Mouse (Mus musculus) CH12.LX (cell line): Measurements from ENCODE around the gene Adnp. TPM values are rescaled to one million over a fixed set of nuclear protein-coding genes. Genes with fewer than 3 reads are reported as not detected.

Source experiments
- DNase-seq: peaks from one replicate; pipeline ENCODE4 v3.0.0-alpha.2; 2013; ENCODE audit errors: extremely low read depth
- H3K27ac ChIP-seq: 2 replicates; pipeline ENCODE4 v1.5.1; 2012; ENCODE audit warnings: low read depth, mild to moderate bottlenecking, control low read depth, moderate library complexity; ENCODE audit not compliant: insufficient read depth
- H3K27me3 ChIP-seq: replicated peaks from 2 replicates; pipeline ENCODE3; 2012; ENCODE audit warnings: inconsistent platforms
- H3K36me3 ChIP-seq, 2 experiments: replicated peaks in 1 of 2; 2 replicates each; pipeline versions ENCODE3 to v1.6.1; 2012; ENCODE audit warnings: inconsistent platforms in 1 of 2, low read length in 1 of 2, mild to moderate bottlenecking in 1 of 2, mixed read lengths in 1 of 2, moderate library complexity in 1 of 2; ENCODE audit not compliant: control insufficient read depth in 1 of 2, insufficient read depth in 1 of 2
- H3K4me1 ChIP-seq, 2 experiments: 2 replicates each; pipeline ENCODE4 v1.6.1; 2012; ENCODE audit warnings: inconsistent platforms in 1 of 2, moderate library complexity in 1 of 2; ENCODE audit not compliant: insufficient read depth in 2 of 2, control insufficient read depth in 1 of 2
- H3K4me2 ChIP-seq: 2 replicates; pipeline ENCODE4 v1.6.1; 2012; ENCODE audit warnings: low read depth, mild to moderate bottlenecking, control low read depth; ENCODE audit not compliant: poor library complexity, insufficient read depth, severe bottlenecking
- H3K4me3 ChIP-seq, 3 experiments: fragments of 150-350 bp in 1 of 3; sonication (generic) in 1 of 3; replicated peaks in 1 of 3; 2 replicates each; pipeline versions ENCODE3 to v1.5.1; 2011 to 2012; ENCODE audit warnings: low read depth in 2 of 3, low read length in 2 of 3, mild to moderate bottlenecking in 2 of 3, moderate library complexity in 2 of 3, control low read depth in 1 of 3, improper control_type of control experiment in 1 of 3, inconsistent platforms in 1 of 3, mixed read lengths in 1 of 3; ENCODE audit not compliant: poor library complexity in 1 of 3
- H3K79me2 ChIP-seq: replicated peaks from 2 replicates; pipeline ENCODE4 v1.6.1; 2012; ENCODE audit warnings: mild to moderate bottlenecking, moderate library complexity; ENCODE audit not compliant: control insufficient read depth, poor library complexity, insufficient read depth, severe bottlenecking; ENCODE audit errors: extremely low read depth
- H3K9ac ChIP-seq: 2 replicates; pipeline ENCODE4 v1.6.1; 2012; ENCODE audit warnings: low read depth, mild to moderate bottlenecking, control low read depth, moderate library complexity; ENCODE audit not compliant: insufficient read depth
- H3K9me3 ChIP-seq: replicated peaks from 2 replicates; pipeline ENCODE3; 2012; ENCODE audit warnings: low read length, inconsistent platforms, mixed read lengths
- GABPA ChIP-seq: IDR thresholded peaks from 2 replicates; pipeline ENCODE4 v1.6.1; 2012; ENCODE audit warnings: low read depth, low read length, improper control_type of control experiment, inconsistent platforms; ENCODE audit not compliant: insufficient replicate concordance
- IRF4 ChIP-seq: IDR thresholded peaks from 2 replicates; pipeline ENCODE4 v1.6.1; 2014; ENCODE audit warnings: low read depth, mild to moderate bottlenecking, inconsistent platforms, low read length, improper control_type of control experiment
- JUN ChIP-seq: IDR thresholded peaks from 2 replicates; pipeline ENCODE4 v1.6.1; 2011; ENCODE audit warnings: low read depth, mild to moderate bottlenecking, low read length, improper control_type of control experiment, moderate library complexity; ENCODE audit not compliant: insufficient read depth
- JUND ChIP-seq: conservative IDR thresholded peaks from 2 replicates; pipeline ENCODE4 v1.6.1; 2011; ENCODE audit warnings: low read depth, low read length, improper control_type of control experiment
- KAT2A ChIP-seq: IDR thresholded peaks from 2 replicates; pipeline ENCODE4 v1.6.1; 2012; ENCODE audit warnings: low read length, improper control_type of control experiment, inconsistent platforms; ENCODE audit not compliant: insufficient replicate concordance
- MAFK ChIP-seq: IDR thresholded peaks from 2 replicates; pipeline ENCODE4 v1.6.1; 2011; ENCODE audit warnings: low read length, improper control_type of control experiment; ENCODE audit not compliant: insufficient replicate concordance
- MAZ ChIP-seq: IDR thresholded peaks from 2 replicates; pipeline ENCODE4 v1.6.1; 2012; ENCODE audit warnings: low read depth, mild to moderate bottlenecking, inconsistent platforms, low read length, improper control_type of control experiment, moderate library complexity
- MEF2A ChIP-seq: IDR thresholded peaks from 2 replicates; pipeline ENCODE4 v1.6.1; 2014; ENCODE audit warnings: low read depth, mild to moderate bottlenecking, inconsistent platforms, low read length, improper control_type of control experiment, borderline replicate concordance
- POLR2AphosphoS2 ChIP-seq: IDR thresholded peaks from 2 replicates; pipeline ENCODE4 v1.6.1; 2011; ENCODE audit warnings: low read depth, low read length, improper control_type of control experiment
- RCOR1 ChIP-seq: conservative IDR thresholded peaks from 2 replicates; pipeline ENCODE4 v1.6.1; 2012; ENCODE audit warnings: low read depth, mild to moderate bottlenecking, inconsistent platforms, low read length, improper control_type of control experiment
- SIN3A ChIP-seq: IDR thresholded peaks from 2 replicates; pipeline ENCODE4 v1.6.1; 2012; ENCODE audit warnings: low read length, improper control_type of control experiment, inconsistent platforms
- TCF12 ChIP-seq: IDR thresholded peaks from 2 replicates; pipeline ENCODE4 v1.6.1; 2014; ENCODE audit warnings: low read depth, mild to moderate bottlenecking, inconsistent platforms, low read length, improper control_type of control experiment
- USF1 ChIP-seq: IDR thresholded peaks from 2 replicates; pipeline ENCODE4 v1.6.1; 2014; ENCODE audit warnings: low read depth, mild to moderate bottlenecking, inconsistent platforms, low read length, improper control_type of control experiment
- USF2 ChIP-seq: conservative IDR thresholded peaks from 2 replicates; pipeline ENCODE4 v1.6.1; 2011; ENCODE audit warnings: low read depth, low read length, improper control_type of control experiment
- ZC3H11A ChIP-seq: IDR thresholded peaks from 2 replicates; pipeline ENCODE4 v1.6.1; 2012; ENCODE audit warnings: low read depth, mild to moderate bottlenecking, inconsistent platforms, low read length, improper control_type of control experiment
- ZMIZ1 ChIP-seq: IDR thresholded peaks from 2 replicates; pipeline ENCODE4 v1.6.1; 2012; ENCODE audit warnings: low read depth, mild to moderate bottlenecking, inconsistent platforms, low read length, improper control_type of control experiment
- dilution Hi-C: fragments of 300-500 bp; cut with MboI; formaldehyde crosslinking; loops from 2 replicates; pipeline ENCODE4 v1.14.3; 2020; ENCODE audit warnings: low sequenced_read_pairs; ENCODE audit not compliant: extremely low pct_unique_long_range_greater_than_20kb, extremely low pct_ligation_motif_present
- in situ Hi-C: fragments of 300-500 bp; cut with MboI; formaldehyde crosslinking; loops from 3 replicates; pipeline ENCODE4 v1.14.3; 2019; ENCODE audit warnings: low sequenced_read_pairs, low pct_ligation_motif_present, low pct_unique_long_range_greater_than_20kb, mixed read lengths
- polyA plus RNA-seq: library from polyadenylated mRNA; unstranded; fragments of >175 nt; gene quantifications from 2 replicates; pipeline ENCODE4 v1.2.1, GENCODE M21; 2012; ENCODE audit warnings: low read depth; ENCODE audit not compliant: insufficient read length
- total RNA-seq, 2 experiments: library from RNA; depleted of rRNA; stranded (reverse); fragments of 300-350 nt in 1 of 2; fragments of >200 nt in 1 of 2; gene quantifications; 2 replicates each; pipeline ENCODE4 v1.2.3; 2012 to 2014

Adnp gene
- total and polyA plus RNA-seq, 3 experiments: 1.3 to 12.9 (median 3.3) TPM

- H3K36me3 ChIP-seq: peaks cover 55 to 96% of the 10 kb centered on the region in 2 experiments
- dilution Hi-C loops: no loop called here
Observed at GRCm38 (mm10) chr2:168193685-168194084, 13.2 kb downstream of the Adnp start.

DNA sequence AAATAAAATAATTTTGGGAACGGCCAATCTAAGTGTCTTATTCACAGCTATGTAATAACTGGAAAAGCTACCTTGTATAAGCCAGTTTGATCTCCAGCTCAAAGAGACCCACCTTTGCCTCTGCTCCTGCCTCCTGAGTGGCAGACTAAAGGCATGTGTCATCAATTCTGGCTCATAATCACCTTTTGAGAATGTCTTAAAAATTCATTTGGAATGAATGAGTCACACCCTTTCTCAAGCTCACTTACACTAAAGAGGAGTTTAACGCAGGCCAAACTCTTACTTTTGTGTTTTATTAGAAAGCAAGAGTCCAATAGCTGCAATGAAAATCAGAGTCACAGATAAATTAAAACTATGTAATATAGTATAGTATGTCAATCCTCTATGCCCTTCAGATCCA is 15.1 kb downstream of the Adnp start:
- peaks cover 96% of the 10 kb centered on the region for H3K79me2 ChIP-seq
- dilution Hi-C loops (no loop called here), in situ Hi-C loops (no loop called here)
- no peak overlapping the region for H3K9ac ChIP-seq
- H3K36me3 ChIP-seq: peaks cover 61 to 98% of the 10 kb centered on the region in 2 experiments
- H3K27me3 ChIP-seq: no peaks in the 10 kb centered on the region
- no peak overlapping the region for H3K4me2 ChIP-seq
- no peaks in the 10 kb centered on the region for H3K9me3 ChIP-seq
- TF ChIP-seq JUN (no peak), TCF12 (no peak), SIN3A (no peak), USF1 (no peak), GABPA (no peak), ZC3H11A (no peak), MEF2A (no peak), USF2 (no peak), IRF4 (no peak), ZMIZ1 (no peak)
- peaks cover 6 to 51% of the 10 kb centered on the region in 2 experiments; a peak in 3 of 4 replicates for H3K4me1 ChIP-seq
- no peak for DNase-seq
- no peak overlapping the region for H3K27ac ChIP-seq
- no peak overlapping the region for H3K4me3 ChIP-seq

More at GRCm38 (mm10) chr2:168193685-168194084, 13.2 kb downstream of the Adnp start:
- H3K27me3 ChIP-seq: no peaks in the 10 kb centered on the region
- H3K4me1 ChIP-seq: peaks cover 13 to 66% of the 10 kb centered on the region in 2 experiments; a peak in 3 of 4 replicates
- no peaks in the 10 kb centered on the region for H3K9me3 ChIP-seq
- no peak overlapping the region for H3K9ac ChIP-seq
- no peak for DNase-seq
- H3K4me3 ChIP-seq: no peak overlapping the region
- in situ Hi-C loops: no loop called here
- no peak for TF ChIP-seq RCOR1
- TF ChIP-seq MAFK: peak; percentile 92
- no peak overlapping the region for H3K27ac ChIP-seq
- no peak overlapping the region for H3K4me2 ChIP-seq
- peaks cover 99% of the 10 kb centered on the region for H3K79me2 ChIP-seq

- no peaks in the 10 kb centered on the region for H3K79me2 ChIP-seq
- TF ChIP-seq KAT2A: no peak
- no peak for TF ChIP-seq MEF2A
- no peak for TF ChIP-seq ZC3H11A
- TF ChIP-seq MAZ: no peak
- no peak for TF ChIP-seq JUND
- no peak for TF ChIP-seq POLR2AphosphoS2
- no peak for TF ChIP-seq GABPA
- dilution Hi-C loops (no loop called here), in situ Hi-C loops (no loop called here)
- H3K9me3 ChIP-seq: no peaks in the 10 kb centered on the region
- H3K27ac ChIP-seq: no peak overlapping the region
- H3K36me3 ChIP-seq: peaks cover 9 to 61% of the 10 kb centered on the region in 2 experiments
- H3K4me2 ChIP-seq: no peak overlapping the region
- H3K27me3 ChIP-seq: no peaks in the 10 kb centered on the region
- no peak overlapping the region for H3K9ac ChIP-seq
- H3K4me1 ChIP-seq: no peaks in the 10 kb centered on the region
- H3K4me3 ChIP-seq: no peak overlapping the region
- no peak for DNase-seq
Observed at GRCm38 (mm10) chr2:168175946-168176345, 31.0 kb downstream of the Adnp start.
